Mouse (Mus musculus): ENCODE measurements around the gene Ttc39a.
"Not testable (repeated sequence)": the region's sequence is repeated elsewhere in the genome, so short reads cannot be mapped to it uniquely, and the experiment has no call there.

Ttc39a gene

GRCm38 (mm10) chr4:109406486-109407175 is at the start of gene Ttc39a:
Ttc39a (plus strand) TSS chr4:109406623.
- DNase-seq = peak; percentile 26

- DNase-seq = no peak
These were observed 28.3 kb upstream of the Ttc39a start for GRCm38 (mm10) chr4:109378107-109378506.

- no peak for DNase-seq
These were observed 24.0 kb upstream of the Ttc39a start for GRCm38 (mm10) chr4:109382457-109382856.

- no peak for DNase-seq
These were observed 20.8 kb upstream of the Ttc39a start for GRCm38 (mm10) chr4:109385599-109385998.

- DNase-seq = no peak
These were observed 13.1 kb upstream of the Ttc39a start for GRCm38 (mm10) chr4:109393229-109393779.

- peak; percentile 38 for DNase-seq
These were observed 12.5 kb upstream of the Ttc39a start for GRCm38 (mm10) chr4:109393902-109394301.

GRCm38 (mm10) chr4:109394314-109395074 is 11.9 kb upstream of the Ttc39a start:
- DNase-seq = no peak

- no peak for DNase-seq
These were observed 6.0 kb upstream of the Ttc39a start for GRCm38 (mm10) chr4:109400366-109400980.

GRCm38 (mm10) chr4:109401176-109401689 is 5.2 kb upstream of the Ttc39a start:
- no peak for DNase-seq

GRCm38 (mm10) chr4:109404908-109405307 is 1.5 kb upstream of the Ttc39a start:
- not testable (repeated sequence) for DNase-seq

- no peak for DNase-seq
These were observed 1.0 kb upstream of the Ttc39a start for GRCm38 (mm10) chr4:109405415-109405814.

- peak; percentile 23 for DNase-seq
These were observed 353 bp upstream of the Ttc39a start for GRCm38 (mm10) chr4:109406054-109406485.

GRCm38 (mm10) chr4:109407176-109407520 is 725 bp downstream of the Ttc39a start:
- DNase-seq = no peak

- no peak for DNase-seq
These were observed 1.5 kb downstream of the Ttc39a start for GRCm38 (mm10) chr4:109407701-109408485.

GRCm38 (mm10) chr4:109410681-109411376 is 4.4 kb downstream of the Ttc39a start:
- no peak for DNase-seq

- DNase-seq = no peak
These were observed 5.0 kb downstream of the Ttc39a start for GRCm38 (mm10) chr4:109411377-109411967.

GRCm38 (mm10) chr4:109412233-109412632 is 5.8 kb downstream of the Ttc39a start:
- no peak for DNase-seq

GRCm38 (mm10) chr4:109417998-109418397 is 11.6 kb downstream of the Ttc39a start:
- DNase-seq = no peak

GRCm38 (mm10) chr4:109419017-109419416 is 12.6 kb downstream of the Ttc39a start:
- no peak for DNase-seq

GRCm38 (mm10) chr4:109419563-109419962 is 13.1 kb downstream of the Ttc39a start:
- no peak for DNase-seq

- no peak for DNase-seq
These were observed 13.8 kb downstream of the Ttc39a start for GRCm38 (mm10) chr4:109420138-109420795.
